Mouse (Mus musculus) CH12.LX (cell line): ENCODE measurements at regions not wholly inside any gene's neighbourhood (a gene's known extent, or its start where the extent isn't known, plus 50 kb on each side); places are given as distances from the start of the nearest gene placed in this dataset.
A peak's percentile ranks its signal among the peaks of the same experiment; 100 is the strongest.

Experiments
- DNase-seq: peaks from one replicate; pipeline ENCODE4 v3.0.0-alpha.2; 2013; ENCODE audit errors: extremely low read depth
- H3K27ac ChIP-seq: 2 replicates; pipeline ENCODE4 v1.5.1; 2012; ENCODE audit warnings: low read depth, mild to moderate bottlenecking, control low read depth, moderate library complexity; ENCODE audit not compliant: insufficient read depth
- H3K27me3 ChIP-seq: replicated peaks from 2 replicates; pipeline ENCODE3; 2012; ENCODE audit warnings: inconsistent platforms
- H3K36me3 ChIP-seq, 2 experiments: replicated peaks in 1 of 2; 2 replicates each; pipeline versions ENCODE3 to v1.6.1; 2012; ENCODE audit warnings: inconsistent platforms in 1 of 2, low read length in 1 of 2, mild to moderate bottlenecking in 1 of 2, mixed read lengths in 1 of 2, moderate library complexity in 1 of 2; ENCODE audit not compliant: control insufficient read depth in 1 of 2, insufficient read depth in 1 of 2
- H3K4me1 ChIP-seq, 2 experiments: 2 replicates each; pipeline ENCODE4 v1.6.1; 2012; ENCODE audit warnings: inconsistent platforms in 1 of 2, moderate library complexity in 1 of 2; ENCODE audit not compliant: insufficient read depth in 2 of 2, control insufficient read depth in 1 of 2
- H3K4me2 ChIP-seq: 2 replicates; pipeline ENCODE4 v1.6.1; 2012; ENCODE audit warnings: low read depth, mild to moderate bottlenecking, control low read depth; ENCODE audit not compliant: poor library complexity, insufficient read depth, severe bottlenecking
- H3K4me3 ChIP-seq, 3 experiments: fragments of 150-350 bp in 1 of 3; sonication (generic) in 1 of 3; replicated peaks in 1 of 3; 2 replicates each; pipeline versions ENCODE3 to v1.5.1; 2011 to 2012; ENCODE audit warnings: low read depth in 2 of 3, low read length in 2 of 3, mild to moderate bottlenecking in 2 of 3, moderate library complexity in 2 of 3, control low read depth in 1 of 3, improper control_type of control experiment in 1 of 3, inconsistent platforms in 1 of 3, mixed read lengths in 1 of 3; ENCODE audit not compliant: poor library complexity in 1 of 3
- H3K79me2 ChIP-seq: replicated peaks from 2 replicates; pipeline ENCODE4 v1.6.1; 2012; ENCODE audit warnings: mild to moderate bottlenecking, moderate library complexity; ENCODE audit not compliant: control insufficient read depth, poor library complexity, insufficient read depth, severe bottlenecking; ENCODE audit errors: extremely low read depth
- H3K9ac ChIP-seq: 2 replicates; pipeline ENCODE4 v1.6.1; 2012; ENCODE audit warnings: low read depth, mild to moderate bottlenecking, control low read depth, moderate library complexity; ENCODE audit not compliant: insufficient read depth
- H3K9me3 ChIP-seq: replicated peaks from 2 replicates; pipeline ENCODE3; 2012; ENCODE audit warnings: low read length, inconsistent platforms, mixed read lengths
- BHLHE40 ChIP-seq: IDR thresholded peaks from 2 replicates; pipeline ENCODE4 v1.6.1; 2011; ENCODE audit warnings: mild to moderate bottlenecking, low read depth, low read length, improper control_type of control experiment
- CHD1 ChIP-seq: IDR thresholded peaks from 2 replicates; pipeline ENCODE4 v1.6.1; 2012; ENCODE audit warnings: low read depth, low read length, improper control_type of control experiment, inconsistent platforms
- CHD2 ChIP-seq: IDR thresholded peaks from 2 replicates; pipeline ENCODE4 v1.6.1; 2011; ENCODE audit warnings: low read length, improper control_type of control experiment
- CTCF ChIP-seq, 2 experiments: IDR thresholded peaks in 1 of 2; conservative IDR thresholded peaks in 1 of 2; 2 replicates each; pipeline ENCODE4 v1.5.1; 2011 to 2012; ENCODE audit warnings: low read depth in 2 of 2, low read length in 2 of 2, improper control_type of control experiment in 1 of 2, inconsistent platforms in 1 of 2, mild to moderate bottlenecking in 1 of 2, moderate library complexity in 1 of 2
- E2F4 ChIP-seq: IDR thresholded peaks from 2 replicates; pipeline ENCODE4 v1.6.1; 2011; ENCODE audit warnings: low read depth, low read length, improper control_type of control experiment; ENCODE audit not compliant: insufficient replicate concordance
- ETS1 ChIP-seq: conservative IDR thresholded peaks from 2 replicates; pipeline ENCODE4 v1.6.1; 2012; ENCODE audit warnings: low read depth, mild to moderate bottlenecking, inconsistent platforms, low read length, improper control_type of control experiment, moderate library complexity
- KAT2A ChIP-seq: IDR thresholded peaks from 2 replicates; pipeline ENCODE4 v1.6.1; 2012; ENCODE audit warnings: low read length, improper control_type of control experiment, inconsistent platforms; ENCODE audit not compliant: insufficient replicate concordance
- MAFK ChIP-seq: IDR thresholded peaks from 2 replicates; pipeline ENCODE4 v1.6.1; 2011; ENCODE audit warnings: low read length, improper control_type of control experiment; ENCODE audit not compliant: insufficient replicate concordance
- MAZ ChIP-seq: IDR thresholded peaks from 2 replicates; pipeline ENCODE4 v1.6.1; 2012; ENCODE audit warnings: low read depth, mild to moderate bottlenecking, inconsistent platforms, low read length, improper control_type of control experiment, moderate library complexity
- MXI1 ChIP-seq: IDR thresholded peaks from 2 replicates; pipeline ENCODE4 v1.6.1; 2011; ENCODE audit warnings: mild to moderate bottlenecking, low read depth, low read length, improper control_type of control experiment
- NELFE ChIP-seq: IDR thresholded peaks from 2 replicates; pipeline ENCODE4 v1.6.1; 2011; ENCODE audit warnings: low read depth, low read length, improper control_type of control experiment
- NRF1 ChIP-seq: IDR thresholded peaks from 2 replicates; pipeline ENCODE4 v1.6.1; 2014; ENCODE audit warnings: low read depth, mild to moderate bottlenecking, inconsistent platforms, low read length, improper control_type of control experiment, moderate library complexity
- PAX5 ChIP-seq: IDR thresholded peaks from 2 replicates; pipeline ENCODE4 v1.6.1; 2012; ENCODE audit warnings: low read length, inconsistent platforms, mixed read lengths
- RAD21 ChIP-seq: IDR thresholded peaks from 2 replicates; pipeline ENCODE4 v1.6.1; 2011; ENCODE audit warnings: low read depth, mild to moderate bottlenecking, low read length, improper control_type of control experiment, moderate library complexity
- RCOR1 ChIP-seq: conservative IDR thresholded peaks from 2 replicates; pipeline ENCODE4 v1.6.1; 2012; ENCODE audit warnings: low read depth, mild to moderate bottlenecking, inconsistent platforms, low read length, improper control_type of control experiment
- SMC3 ChIP-seq: IDR thresholded peaks from 2 replicates; pipeline ENCODE4 v1.6.1; 2011; ENCODE audit warnings: low read depth, low read length, improper control_type of control experiment
- TBP ChIP-seq: conservative IDR thresholded peaks from 2 replicates; pipeline ENCODE4 v1.6.1; 2011; ENCODE audit warnings: low read depth, low read length, improper control_type of control experiment
- TCF12 ChIP-seq: IDR thresholded peaks from 2 replicates; pipeline ENCODE4 v1.6.1; 2014; ENCODE audit warnings: low read depth, mild to moderate bottlenecking, inconsistent platforms, low read length, improper control_type of control experiment
- UBTF ChIP-seq: IDR thresholded peaks from 2 replicates; pipeline ENCODE4 v1.6.1; 2012; ENCODE audit warnings: low read depth, mild to moderate bottlenecking, inconsistent platforms, low read length, improper control_type of control experiment, moderate library complexity
- USF1 ChIP-seq: IDR thresholded peaks from 2 replicates; pipeline ENCODE4 v1.6.1; 2014; ENCODE audit warnings: low read depth, mild to moderate bottlenecking, inconsistent platforms, low read length, improper control_type of control experiment
- USF2 ChIP-seq: conservative IDR thresholded peaks from 2 replicates; pipeline ENCODE4 v1.6.1; 2011; ENCODE audit warnings: low read depth, low read length, improper control_type of control experiment
- ZKSCAN1 ChIP-seq: IDR thresholded peaks from 2 replicates; pipeline ENCODE4 v1.6.1; 2012; ENCODE audit warnings: low read depth, inconsistent platforms, low read length, improper control_type of control experiment, borderline replicate concordance
- ZNF384 ChIP-seq: IDR thresholded peaks from 2 replicates; pipeline ENCODE4 v1.6.1; 2012; ENCODE audit warnings: low read depth, low read length, improper control_type of control experiment, inconsistent platforms
- dilution Hi-C: fragments of 300-500 bp; cut with MboI; formaldehyde crosslinking; loops from 2 replicates; pipeline ENCODE4 v1.14.3; 2020; ENCODE audit warnings: low sequenced_read_pairs; ENCODE audit not compliant: extremely low pct_unique_long_range_greater_than_20kb, extremely low pct_ligation_motif_present
- in situ Hi-C: fragments of 300-500 bp; cut with MboI; formaldehyde crosslinking; loops from 3 replicates; pipeline ENCODE4 v1.14.3; 2019; ENCODE audit warnings: low sequenced_read_pairs, low pct_ligation_motif_present, low pct_unique_long_range_greater_than_20kb, mixed read lengths

- no peak for DNase-seq
- H3K9me3 ChIP-seq, result no peaks in the 10 kb centered on the region
- no peaks in the 10 kb centered on the region for H3K79me2 ChIP-seq
- H3K4me3 ChIP-seq, result no peak overlapping the region
- H3K9ac ChIP-seq, result no peak overlapping the region
- H3K27ac ChIP-seq, result no peak overlapping the region
- H3K27me3 ChIP-seq, result no peaks in the 10 kb centered on the region
- H3K36me3 ChIP-seq, result no peaks in the 10 kb centered on the region
- no peak for TF ChIP-seq USF2
- no peak for TF ChIP-seq MXI1
- TF ChIP-seq CTCF (conservative IDR thresholded peaks at IDR 0.05 in 1 of 2, IDR thresholded peaks at IDR 0.05 in 1 of 2; ENCODE audit: low read depth in 2 of 2, low read length in 2 of 2), result peak in 1 of 2 experiments; percentile 25; a peak in 1 of 4 replicates
- no peak for TF ChIP-seq ZKSCAN1
- TF ChIP-seq RAD21, result peak; percentile 29
- TF ChIP-seq TBP, result no peak
- peak; percentile 36 for TF ChIP-seq SMC3
- no peak for TF ChIP-seq MAZ
- no peak for TF ChIP-seq CHD2
- TF ChIP-seq NRF1, result no peak
- no peak for TF ChIP-seq NELFE
- no peak overlapping the region for H3K4me2 ChIP-seq
- dilution Hi-C loops (no loop called here), in situ Hi-C loops (no loop called here)
- H3K4me1 ChIP-seq, result no peaks in the 10 kb centered on the region
Measured at GRCm38 (mm10) chr7:72528873-72529272, 222.5 kb upstream of the Mctp2 start.

- Histone ChIP-seq H3K4me2 (no peak overlapping the region), H3K4me3 (no peak overlapping the region), H3K4me1 (peaks cover 0 to 28% of the 10 kb centered on the region in 2 experiments; a peak in 2 of 4 replicates), H3K9ac (no peak overlapping the region), H3K79me2 (no peaks in the 10 kb centered on the region), H3K36me3 (no peaks in the 10 kb centered on the region), H3K9me3 (peaks cover 2% of the 10 kb centered on the region), H3K27me3 (no peaks in the 10 kb centered on the region), H3K27ac (no peak overlapping the region)
- no peak for DNase-seq
- dilution Hi-C loops, result no loop called here
- no peak for TF ChIP-seq TBP
- TF ChIP-seq ZNF384, result no peak
- no peak for TF ChIP-seq MXI1
- no peak for TF ChIP-seq ETS1
- TF ChIP-seq MAZ, result no peak
- TF ChIP-seq MAFK, result no peak
- no peak for TF ChIP-seq USF1
- no peak for TF ChIP-seq NRF1
- TF ChIP-seq TCF12, result no peak
- TF ChIP-seq BHLHE40, result no peak
- TF ChIP-seq RCOR1, result no peak
- TF ChIP-seq NELFE, result no peak
- TF ChIP-seq E2F4, result no peak
- TF ChIP-seq CHD1, result no peak
- TF ChIP-seq UBTF, result no peak
- TF ChIP-seq PAX5, result no peak
- TF ChIP-seq KAT2A, result no peak
- no peak for TF ChIP-seq CTCF (conservative IDR thresholded peaks at IDR 0.05 in 1 of 2, IDR thresholded peaks at IDR 0.05 in 1 of 2; ENCODE audit: low read depth in 2 of 2, low read length in 2 of 2)
- in situ Hi-C loops, result no loop called here
Measured at GRCm38 (mm10) chr7:72538288-72538687, 231.9 kb upstream of the Mctp2 start.
